Mouse (Mus musculus) olfactory bulb, adult 2 months (tissue): ENCODE measurements around the gene Ap5b1. TPM values are rescaled to one million over a fixed set of nuclear protein-coding genes. Genes with fewer than 3 reads are reported as not detected.

Experiments
- H3K27ac ChIP-seq: fragments of 200-500 bp; 2 replicates; pipeline ENCODE4 v1.5.1; 2012; ENCODE audit warnings: low read depth, low read length; ENCODE audit not compliant: insufficient read depth
- H3K4me1 ChIP-seq: fragments of 200-500 bp; 2 replicates; pipeline ENCODE4 v1.6.1; 2012; ENCODE audit warnings: low read length; ENCODE audit not compliant: control insufficient read depth, insufficient read depth
- H3K4me3 ChIP-seq: fragments of 200-500 bp; 2 replicates; pipeline ENCODE4 v1.5.1; 2012; ENCODE audit warnings: mild to moderate bottlenecking, low read depth, low read length, moderate library complexity; ENCODE audit not compliant: insufficient read depth
- CTCF ChIP-seq: fragments of 200-500 bp; IDR thresholded peaks from 2 replicates; pipeline ENCODE4 v1.5.1; 2012; ENCODE audit warnings: low read depth, mild to moderate bottlenecking, low read length, moderate library complexity; ENCODE audit not compliant: insufficient read depth
- POLR2A ChIP-seq: fragments of 200-500 bp; IDR thresholded peaks from 2 replicates; pipeline ENCODE4 v1.6.1; 2012; ENCODE audit warnings: mild to moderate bottlenecking, low read depth, low read length, moderate library complexity; ENCODE audit not compliant: insufficient read depth
- WGBS: fragments of 180-500 bp; shearing (Covaris S2); methylation state at CpG from one replicate; pipeline ENCODE4 v1.1.7; 2018; 5-methylcytosine and 5-hydroxymethylcytosine counted together
- polyA plus RNA-seq: library from polyadenylated mRNA; stranded (reverse); fragments of >200 nt; gene quantifications from 2 replicates; pipeline ENCODE4 v1.2.4, GENCODE M21; 2012; ENCODE audit warnings: low replicate concordance; ENCODE audit not compliant: missing spikeins, insufficient read depth, insufficient read length

Gene Ap5b1
- polyA plus RNA-seq, 1 experiment = not detected

DNA sequence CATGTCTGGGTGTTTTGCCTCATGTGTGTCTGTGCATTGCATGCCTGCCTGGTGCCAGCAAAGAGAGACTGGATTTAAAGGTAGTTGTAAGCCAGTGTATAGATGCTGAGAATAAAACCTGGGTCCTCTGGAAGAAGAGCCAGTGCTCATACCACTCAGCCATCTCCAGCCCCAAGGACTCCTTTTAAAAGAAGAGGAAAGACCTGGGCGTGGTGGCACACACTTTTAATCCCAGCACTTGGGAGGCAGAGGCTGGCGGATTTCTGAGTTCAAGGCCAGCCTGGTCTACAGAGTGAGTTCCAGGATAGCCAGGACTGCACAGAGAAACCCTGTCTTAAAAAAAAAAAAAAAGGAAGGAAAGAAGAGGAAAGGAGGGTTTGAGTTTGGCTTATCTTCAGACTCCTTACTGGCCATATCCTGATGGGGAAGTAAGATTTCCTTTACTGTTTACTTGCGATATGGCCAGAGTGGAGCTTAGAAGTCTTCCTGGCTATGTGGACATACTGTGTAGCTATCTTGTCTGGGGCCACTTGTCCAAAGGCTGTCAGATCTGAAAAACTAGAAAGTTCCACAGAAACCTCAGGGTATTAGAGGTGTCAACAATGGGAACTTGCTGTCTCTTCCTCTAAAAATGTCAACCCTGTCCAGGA, 45.1 kb downstream of the Ap5b1 start:
- Histone ChIP-seq H3K4me1 (peaks cover 18% of the 10 kb centered on the region), H3K27ac (no peak overlapping the region), H3K4me3 (no peak overlapping the region)
- TF ChIP-seq CTCF (no peak), POLR2A (no peak)
- WGBS = 66% methylated on average over 3 of the region's 3 CpGs

- Histone ChIP-seq H3K27ac (no peak overlapping the region), H3K4me1 (peaks cover 2% of the 10 kb centered on the region), H3K4me3 (no peak overlapping the region)
- 37% methylated on average over 2 of the region's 2 CpGs for WGBS
- TF ChIP-seq POLR2A = no peak
- no peak for TF ChIP-seq CTCF
Measured at GRCm38 (mm10) chr19:5614953-5615352, 47.1 kb downstream of the Ap5b1 start.

DNA sequence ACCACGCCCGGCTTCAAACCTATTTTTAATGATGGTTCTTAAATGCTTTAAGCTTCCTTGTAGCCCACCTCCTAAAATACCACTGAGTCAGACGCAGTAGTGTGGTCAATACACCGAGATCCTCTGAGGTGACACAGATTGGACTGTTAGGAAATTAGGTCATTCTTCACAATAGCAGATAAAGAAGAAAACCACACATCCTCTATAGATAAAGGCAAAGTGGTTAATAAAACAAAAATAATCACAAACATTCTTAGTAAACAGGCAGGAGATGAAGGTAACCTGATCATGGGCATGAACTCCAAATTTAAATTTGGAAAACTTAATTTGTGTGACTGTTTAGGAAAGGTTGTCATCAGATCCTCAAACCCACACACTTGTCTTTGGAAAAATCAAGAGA, 52.2 kb downstream of the Ap5b1 start:
- WGBS = 84% methylated on average over 4 of the region's 4 CpGs
- Histone ChIP-seq H3K4me1 (no peaks in the 10 kb centered on the region), H3K27ac (no peak overlapping the region), H3K4me3 (no peak overlapping the region)
- TF ChIP-seq POLR2A (no peak), CTCF (no peak)

Other genes starting within 250 kb of the Ap5b1 start
- gene Catsper1, start 232.3 kb upstream of the Ap5b1 start, polyA plus RNA-seq = not detected in 2 replicates
- not detected in 2 replicates for gene Cst6, start 218.5 kb upstream of the Ap5b1 start, polyA plus RNA-seq
- gene Eif1ad, start 201.3 kb upstream of the Ap5b1 start, polyA plus RNA-seq = not detected in 2 replicates
- gene Banf1, start 200.9 kb upstream of the Ap5b1 start, polyA plus RNA-seq = not detected in 2 replicates
- gene Sart1, start 179.3 kb upstream of the Ap5b1 start, polyA plus RNA-seq = not detected in 2 replicates
- not detected in 2 replicates for gene Tsga10ip, start 165.5 kb upstream of the Ap5b1 start, polyA plus RNA-seq
- not detected in 2 replicates for gene Drap1, start 143.0 kb upstream of the Ap5b1 start, polyA plus RNA-seq
- not detected in 2 replicates for gene AI837181, start 142.9 kb upstream of the Ap5b1 start, polyA plus RNA-seq
- gene Fosl1, start 120.5 kb upstream of the Ap5b1 start, polyA plus RNA-seq = not detected in 2 replicates
- not detected in 2 replicates for gene Ccdc85b, start 110.1 kb upstream of the Ap5b1 start, polyA plus RNA-seq
- not detected in 2 replicates for gene Fibp, start 107.4 kb upstream of the Ap5b1 start, polyA plus RNA-seq
- not detected in 2 replicates for gene Ctsw, start 99.5 kb upstream of the Ap5b1 start, polyA plus RNA-seq
- gene Efemp2, start 94.1 kb upstream of the Ap5b1 start, polyA plus RNA-seq = not detected in 2 replicates
- not detected in 2 replicates for gene Mus81, start 79.6 kb upstream of the Ap5b1 start, polyA plus RNA-seq
- gene Cfl1, start 77.6 kb upstream of the Ap5b1 start, polyA plus RNA-seq = 1,186 and 1,283 TPM in 2 replicates
- not detected in 2 replicates for gene 1700020D05Rik, start 64.2 kb upstream of the Ap5b1 start, polyA plus RNA-seq
- gene Snx32, start 57.5 kb upstream of the Ap5b1 start, polyA plus RNA-seq = not detected in 2 replicates
- not detected in 2 replicates for gene Ovol1, start 7.4 kb upstream of the Ap5b1 start, polyA plus RNA-seq
- not detected in 2 replicates for gene Rnaseh2c, start 33.8 kb downstream of the Ap5b1 start, polyA plus RNA-seq
- gene Kat5, start 42.2 kb downstream of the Ap5b1 start, polyA plus RNA-seq = not detected in 2 replicates
- not detected in 2 replicates for gene Rela, start 69.5 kb downstream of the Ap5b1 start, polyA plus RNA-seq
- not detected in 2 replicates for gene Sipa1, start 95.7 kb downstream of the Ap5b1 start, polyA plus RNA-seq
- not detected in 2 replicates for gene Map3k11, start 120.7 kb downstream of the Ap5b1 start, polyA plus RNA-seq
- not detected in 2 replicates for gene Pcnx3, start 120.9 kb downstream of the Ap5b1 start, polyA plus RNA-seq
- not detected in 2 replicates for gene Kcnk7, start 136.3 kb downstream of the Ap5b1 start, polyA plus RNA-seq
- gene Ehbp1l1, start 158.3 kb downstream of the Ap5b1 start, polyA plus RNA-seq = not detected in 2 replicates
- gene Fam89b, start 161.6 kb downstream of the Ap5b1 start, polyA plus RNA-seq = not detected in 2 replicates
- not detected in 2 replicates for gene Ltbp3, start 172.9 kb downstream of the Ap5b1 start, polyA plus RNA-seq
- gene Scyl1, start 203.4 kb downstream of the Ap5b1 start, polyA plus RNA-seq = not detected in 2 replicates